Mouse (Mus musculus): ENCODE data around the gene Hist1h2ad.
A peak's percentile ranks its signal among the peaks of the same experiment; 100 is the strongest.

Gene Hist1h2ad

DNA sequence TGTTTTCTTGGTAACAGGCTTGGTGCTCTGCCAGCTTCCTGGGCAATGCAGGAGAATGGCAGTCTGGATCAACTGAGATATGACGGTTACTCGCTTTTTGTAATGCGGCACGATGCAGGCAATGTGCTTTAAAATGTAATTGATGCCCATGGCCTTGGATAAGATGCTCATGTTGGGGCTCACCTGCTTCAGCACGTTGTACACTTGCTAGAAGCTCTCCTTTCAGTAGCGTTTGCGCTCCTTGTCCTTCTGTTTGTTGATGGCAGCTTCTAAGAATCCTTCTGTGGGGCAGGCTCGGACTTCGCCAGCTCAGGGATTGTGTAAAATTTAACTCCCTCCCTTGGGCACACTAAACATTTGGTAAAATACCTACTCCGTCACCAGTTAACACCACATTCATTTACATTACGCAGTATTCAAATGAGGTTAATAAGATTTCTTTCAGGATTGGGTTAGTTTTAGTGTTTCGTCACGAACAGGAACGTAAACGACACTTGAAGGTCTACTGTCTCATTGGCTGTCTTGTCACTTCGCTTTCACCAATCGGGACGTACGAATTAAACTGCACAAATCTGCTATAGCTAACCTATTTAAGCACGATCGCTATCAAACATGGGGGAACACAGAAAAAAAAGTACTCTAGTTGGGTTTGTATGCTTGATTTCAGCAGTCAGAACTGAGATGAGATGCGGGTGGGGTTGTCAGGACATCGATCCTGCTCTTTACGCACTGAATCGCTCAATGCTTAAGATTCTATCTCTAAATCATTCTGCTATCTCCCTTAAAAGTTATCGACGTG lies 46.8 kb downstream of the Hist1h2ad start, which contains the start of gene Hist1h2be:
Gene Hist1h2be, minus strand, starts transcription at position 392 of the 799 bp plus-strand sequence.
- peak; percentile 87 for DNase-seq (ENCODE audit: low read depth, low spot score)

DNA sequence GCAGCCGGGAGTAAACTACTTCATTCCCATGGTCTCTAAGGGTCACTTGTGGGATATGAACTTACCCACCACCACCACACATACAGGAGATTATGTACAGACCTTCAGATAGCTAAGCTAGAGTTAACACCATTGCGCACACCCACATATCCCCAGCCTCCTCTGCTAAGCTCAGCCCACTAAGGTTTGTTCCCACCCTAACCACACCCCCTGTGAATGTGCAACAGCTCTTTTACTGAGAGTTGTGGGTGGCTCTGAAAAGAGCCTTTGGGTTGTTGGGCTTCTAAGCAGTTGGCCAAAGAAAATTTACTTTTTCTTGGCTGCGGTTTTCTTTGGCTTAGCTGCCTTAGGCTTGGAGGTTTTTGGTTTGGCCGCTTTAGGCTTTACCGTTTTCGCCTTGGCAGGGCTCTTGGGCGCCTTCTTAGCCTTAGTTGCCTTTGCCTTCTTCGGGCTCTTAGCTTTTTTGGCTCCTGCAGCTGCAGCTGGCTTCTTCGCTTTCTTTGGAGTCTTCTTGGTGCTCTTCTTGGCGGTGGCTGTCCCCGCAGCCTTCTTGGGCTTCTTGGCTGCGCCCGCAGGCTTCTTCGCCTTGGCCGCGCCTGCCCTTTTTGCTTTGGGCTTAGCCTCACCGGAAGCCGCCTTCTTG lies 47.5 kb downstream of the Hist1h2ad start:
- DNase-seq (ENCODE audit: low read depth, low spot score), result peak; percentile 86

DNA sequence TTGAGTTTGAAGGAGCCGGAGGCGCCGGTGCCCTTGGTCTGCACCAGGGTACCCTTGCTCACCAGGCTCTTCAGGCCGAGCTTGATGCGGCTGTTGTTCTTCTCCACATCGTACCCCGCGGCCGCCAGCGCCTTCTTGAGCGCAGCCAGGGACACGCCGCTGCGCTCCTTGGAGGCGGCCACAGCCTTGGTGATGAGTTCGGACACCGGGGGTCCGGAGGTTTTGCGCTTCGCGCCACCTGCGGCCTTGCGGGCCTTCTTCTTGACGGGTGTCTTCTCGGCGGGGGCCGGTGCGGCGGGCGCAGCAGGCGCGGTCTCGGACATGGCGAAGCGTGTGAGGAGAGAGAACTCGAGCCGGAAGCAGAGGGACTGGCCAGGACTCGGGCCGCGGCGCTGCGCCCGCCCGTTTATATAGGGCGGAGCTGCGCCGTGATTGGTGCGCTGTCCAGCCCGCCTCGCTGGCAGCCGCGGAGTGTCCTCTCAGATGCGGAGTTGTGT lies 48.0 kb downstream of the Hist1h2ad start, which contains the start of gene Hist1h1e:
Gene Hist1h1e, minus strand, starts transcription at position 384 of the 497 bp plus-strand sequence.
- peak; percentile 90 for DNase-seq (ENCODE audit: low read depth, low spot score)

DNA sequence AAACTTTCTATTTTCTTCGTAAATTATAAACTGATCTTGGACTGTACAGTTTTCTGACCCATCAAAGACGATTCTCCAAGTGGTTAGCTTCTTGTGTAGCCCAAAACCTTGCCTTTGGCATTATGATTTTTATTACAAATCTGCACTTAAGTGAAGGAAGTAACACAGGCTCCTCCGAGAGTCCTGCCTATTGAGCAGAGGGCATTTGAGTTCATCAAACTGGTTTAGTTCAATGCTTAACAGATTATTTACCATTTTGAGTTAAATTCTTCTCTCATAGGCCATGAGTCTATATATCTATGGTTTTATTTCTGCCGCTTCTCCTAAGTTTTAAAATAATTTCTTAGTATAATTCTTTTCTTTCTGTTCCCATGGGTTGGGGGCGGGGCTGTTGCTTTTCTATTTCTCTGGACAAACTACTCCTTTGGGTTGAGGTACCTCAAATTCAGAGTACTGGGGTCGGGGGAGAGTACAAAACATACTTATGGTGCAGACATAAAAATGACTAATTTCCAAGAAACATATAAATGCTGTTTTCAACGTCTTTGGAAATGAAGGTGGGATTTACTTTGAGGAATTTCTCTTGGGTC lies 48.8 kb downstream of the Hist1h2ad start:
- peak; percentile 52 for DNase-seq (ENCODE audit: low read depth, low spot score)

Measured in c-Kit-negative CD71-positive TER-119-positive erythroid progenitor cells, embryonic 14.5 days (primary cell).